Mouse (Mus musculus): Measurements from ENCODE around the gene Gm10112.

Gene Gm10112

GRCm38 (mm10) chrX:111168040-111168439, at the start of gene Gm10112:
Gene Gm10112 (plus strand): TSS chrX:111168340.
- no peak for DNase-seq (ENCODE audit: extremely low read depth, low read depth)

- no peak for DNase-seq (ENCODE audit: extremely low read depth, low read depth)
Observed at GRCm38 (mm10) chrX:111189574-111189973, 21.4 kb downstream of the Gm10112 start.

- peak; percentile 47 for DNase-seq (ENCODE audit: extremely low read depth, low read depth)
Observed at GRCm38 (mm10) chrX:111196376-111196775, 28.2 kb downstream of the Gm10112 start.

GRCm38 (mm10) chrX:111210225-111210624, 42.1 kb downstream of the Gm10112 start:
- DNase-seq (ENCODE audit: extremely low read depth, low read depth), result peak; percentile 36

Data from MEL-GATA-1-ER (cell line).